Mouse (Mus musculus) lung, adult 2 months (tissue): ENCODE data around the gene Madcam1.

Source experiments
- CTCF ChIP-seq: fragments of 200-500 bp; IDR thresholded peaks from 2 replicates; pipeline ENCODE4 v1.5.1; 2011; ENCODE audit warnings: mild to moderate bottlenecking, low read length, control low read depth; ENCODE audit not compliant: insufficient read depth
- POLR2A ChIP-seq: fragments of 200-500 bp; IDR thresholded peaks from 2 replicates; pipeline ENCODE4 v1.6.1; 2011; ENCODE audit warnings: low read depth, mild to moderate bottlenecking, control low read depth, low read length, borderline replicate concordance; ENCODE audit errors: extremely low read depth

- TF ChIP-seq POLR2A (no peak), CTCF (no peak)
These were observed 40.4 kb upstream of the Madcam1 start for GRCm38 (mm10) chr10:79623950-79624349.
